Mouse (Mus musculus) spleen, adult 2 months (tissue): ENCODE measurements at regions not wholly inside any gene's neighbourhood (a gene's known extent, or its start where the extent isn't known, plus 50 kb on each side); places are given as distances from the start of the nearest gene placed in this dataset.

ENCODE experiments used
- DNase-seq, 2 experiments: peaks; one replicate each; pipeline versions ENCODE4 v3.0.0 to v3.0.0-alpha.2; 2012 to 2021; ENCODE audit warnings: low spot score in 2 of 2, low read depth in 1 of 2
- H3K27ac ChIP-seq: fragments of 200-500 bp; 2 replicates; pipeline ENCODE4 v1.5.1; 2012; ENCODE audit warnings: low read length, inconsistent platforms; ENCODE audit not compliant: insufficient read depth
- H3K27me3 ChIP-seq: fragments of 200-500 bp; 2 replicates; pipeline ENCODE4 v1.6.1; 2012; ENCODE audit warnings: mild to moderate bottlenecking, moderate library complexity, low read length, inconsistent platforms; ENCODE audit not compliant: control insufficient read depth, insufficient read depth
- H3K36me3 ChIP-seq: fragments of 200-500 bp; 2 replicates; pipeline ENCODE4 v1.6.1; 2012; ENCODE audit warnings: mild to moderate bottlenecking, low read length, inconsistent platforms; ENCODE audit not compliant: control insufficient read depth, insufficient read depth
- H3K4me1 ChIP-seq: fragments of 200-500 bp; 2 replicates; pipeline ENCODE4 v1.6.1; 2011; ENCODE audit warnings: inconsistent platforms; ENCODE audit not compliant: control insufficient read depth, insufficient read depth, insufficient read length
- H3K4me3 ChIP-seq: fragments of 200-500 bp; 2 replicates; pipeline ENCODE4 v1.5.1; 2011; ENCODE audit warnings: mild to moderate bottlenecking, inconsistent platforms; ENCODE audit not compliant: insufficient read depth, insufficient read length; ENCODE audit errors: extremely low read depth
- CTCF ChIP-seq: fragments of 200-500 bp; IDR thresholded peaks from 2 replicates; pipeline ENCODE4 v1.5.1; 2011; ENCODE audit warnings: mild to moderate bottlenecking, inconsistent platforms; ENCODE audit not compliant: insufficient read depth, insufficient read length, insufficient replicate concordance; ENCODE audit errors: extremely low read depth
- POLR2A ChIP-seq: fragments of 200-500 bp; IDR thresholded peaks from 2 replicates; pipeline ENCODE4 v1.6.1; 2011; ENCODE audit warnings: low read depth, low read length, inconsistent platforms
- WGBS: fragments of 180-500 bp; shearing (Covaris S2); methylation state at CpG from one replicate; pipeline ENCODE4 v1.1.7; 2018; 5-methylcytosine and 5-hydroxymethylcytosine counted together

- no peaks in the 10 kb centered on the region for H3K36me3 ChIP-seq
- no peak for TF ChIP-seq POLR2A
- TF ChIP-seq CTCF = no peak
- no peak overlapping the region for H3K27ac ChIP-seq
- WGBS = 68% methylated on average over 4 of the region's 4 CpGs
- no peaks in the 10 kb centered on the region for H3K4me1 ChIP-seq
- DNase-seq = no peak
- no peak overlapping the region for H3K4me3 ChIP-seq
- no peaks in the 10 kb centered on the region for H3K27me3 ChIP-seq
These were observed 1002.8 kb upstream of the Adgrl2 start for GRCm38 (mm10) chr3:149993199-149993598.

GRCm38 (mm10) chr3:149987801-149988200 lies 997.4 kb upstream of the Adgrl2 start:
- Histone ChIP-seq H3K4me1 (no peaks in the 10 kb centered on the region), H3K27me3 (no peaks in the 10 kb centered on the region), H3K27ac (no peak overlapping the region), H3K36me3 (no peaks in the 10 kb centered on the region), H3K4me3 (no peak overlapping the region)
- DNase-seq = no peak
- WGBS = 65% methylated on average over 1 of the region's 1 CpGs
- TF ChIP-seq CTCF (no peak), POLR2A (no peak)

GRCm38 (mm10) chr3:149956993-149957392 lies 966.6 kb upstream of the Adgrl2 start:
- Histone ChIP-seq H3K4me3 (no peak overlapping the region), H3K4me1 (no peaks in the 10 kb centered on the region), H3K27ac (no peak overlapping the region), H3K27me3 (no peaks in the 10 kb centered on the region), H3K36me3 (no peaks in the 10 kb centered on the region)
- TF ChIP-seq CTCF (no peak), POLR2A (no peak)
- WGBS = 4% methylated on average over 2 of the region's 2 CpGs
- DNase-seq = no peak

- WGBS = 90% methylated on average over 9 of the region's 9 CpGs
- Histone ChIP-seq H3K4me1 (no peaks in the 10 kb centered on the region), H3K4me3 (no peak overlapping the region), H3K36me3 (no peaks in the 10 kb centered on the region), H3K27me3 (no peaks in the 10 kb centered on the region), H3K27ac (no peak overlapping the region)
- TF ChIP-seq CTCF = no peak
- TF ChIP-seq POLR2A = no peak
- DNase-seq = no peak
These were observed 945.8 kb upstream of the Adgrl2 start for GRCm38 (mm10) chr3:149936197-149936596.

- Histone ChIP-seq H3K4me1 (no peaks in the 10 kb centered on the region), H3K27me3 (no peaks in the 10 kb centered on the region), H3K36me3 (no peaks in the 10 kb centered on the region), H3K27ac (no peak overlapping the region), H3K4me3 (no peak overlapping the region)
- WGBS = 93% methylated on average over 4 of the region's 4 CpGs
- DNase-seq = no peak
- no peak for TF ChIP-seq POLR2A
- TF ChIP-seq CTCF = no peak
These were observed 944.5 kb upstream of the Adgrl2 start for GRCm38 (mm10) chr3:149934832-149935231.

GRCm38 (mm10) chr3:149928456-149929360 lies 938.4 kb upstream of the Adgrl2 start:
- WGBS = 85% methylated on average over 10 of the region's 10 CpGs
- TF ChIP-seq POLR2A = no peak
- TF ChIP-seq CTCF = no peak

GRCm38 (mm10) chr3:149920206-149920605 lies 929.9 kb upstream of the Adgrl2 start:
- H3K4me3 ChIP-seq = no peak overlapping the region
- H3K27me3 ChIP-seq = no peaks in the 10 kb centered on the region
- H3K27ac ChIP-seq = no peak overlapping the region
- DNase-seq = no peak
- 86% methylated on average over 2 of the region's 2 CpGs for WGBS
- no peaks in the 10 kb centered on the region for H3K36me3 ChIP-seq
- no peaks in the 10 kb centered on the region for H3K4me1 ChIP-seq
- TF ChIP-seq CTCF (no peak), POLR2A (no peak)

More at GRCm38 (mm10) chr3:149928456-149929360, 938.4 kb upstream of the Adgrl2 start:
- H3K4me1 ChIP-seq = no peaks in the 10 kb centered on the region
- DNase-seq = no peak
- no peaks in the 10 kb centered on the region for H3K27me3 ChIP-seq
- H3K36me3 ChIP-seq = no peaks in the 10 kb centered on the region
- no peak overlapping the region for H3K4me3 ChIP-seq
- no peak overlapping the region for H3K27ac ChIP-seq
